Mouse (Mus musculus) lung, postnatal 36 days (tissue): ENCODE measurements around the gene Gm10100.
"Not testable (repeated sequence)": the region's sequence is repeated elsewhere in the genome, so short reads cannot be mapped to it uniquely, and the experiment has no call there.

Source experiments
- DNase-seq: peaks from one replicate; pipeline ENCODE4 v3.0.0; 2022; ENCODE audit warnings: mixed read lengths

The Gm10100 gene

DNA sequence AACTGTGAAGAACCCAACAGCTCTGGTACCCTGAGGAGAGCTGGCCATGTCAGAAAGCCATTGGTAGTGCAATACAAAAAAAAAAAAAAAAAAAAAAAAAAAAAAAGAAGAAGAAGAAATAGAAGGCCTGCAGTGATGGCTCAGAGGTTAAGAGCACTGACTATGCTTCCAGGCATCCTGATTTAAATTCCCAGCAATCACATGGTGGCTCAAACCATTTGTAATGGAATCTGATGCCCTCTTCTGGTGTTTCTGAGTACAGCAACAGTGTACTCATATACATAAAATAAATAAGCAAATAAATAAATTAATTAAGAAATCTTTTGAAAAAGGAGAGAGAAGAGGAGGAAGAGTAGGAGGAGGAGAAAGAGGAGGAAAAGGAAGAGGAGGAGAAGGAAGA, 27.2 kb downstream of the Gm10100 start:
- no peak for DNase-seq

GRCm38 (mm10) chr10:77759582-77759981, 33.3 kb downstream of the Gm10100 start, which contains the start of gene Gm3233:
Gm3233 (minus strand) TSS chr10:77759682.
- not testable (repeated sequence) for DNase-seq

GRCm38 (mm10) chr10:77769727-77770126, 43.4 kb downstream of the Gm10100 start:
- DNase-seq, result no peak

- not testable (repeated sequence) for DNase-seq
These were observed 44.9 kb downstream of the Gm10100 start, which contains the start of gene Gm3238 for GRCm38 (mm10) chr10:77771225-77771624. Gm3238 (minus strand) TSS chr10:77771325.

GRCm38 (mm10) chr10:77772142-77772541, 45.9 kb downstream of the Gm10100 start:
- not testable (repeated sequence) for DNase-seq
